Mouse (Mus musculus) heart, adult 18-20 months (tissue): ENCODE measurements at regions not wholly inside any gene's neighbourhood (a gene's known extent, or its start where the extent isn't known, plus 50 kb on each side); places are given as distances from the start of the nearest gene placed in this dataset.
A peak's percentile ranks its signal among the peaks of the same experiment; 100 is the strongest.

Experiments
- DNase-seq, 2 experiments: peaks; one replicate each; pipeline ENCODE4 v3.0.0; 2021 to 2022; ENCODE audit warnings: mixed read lengths in 1 of 2

DNA sequence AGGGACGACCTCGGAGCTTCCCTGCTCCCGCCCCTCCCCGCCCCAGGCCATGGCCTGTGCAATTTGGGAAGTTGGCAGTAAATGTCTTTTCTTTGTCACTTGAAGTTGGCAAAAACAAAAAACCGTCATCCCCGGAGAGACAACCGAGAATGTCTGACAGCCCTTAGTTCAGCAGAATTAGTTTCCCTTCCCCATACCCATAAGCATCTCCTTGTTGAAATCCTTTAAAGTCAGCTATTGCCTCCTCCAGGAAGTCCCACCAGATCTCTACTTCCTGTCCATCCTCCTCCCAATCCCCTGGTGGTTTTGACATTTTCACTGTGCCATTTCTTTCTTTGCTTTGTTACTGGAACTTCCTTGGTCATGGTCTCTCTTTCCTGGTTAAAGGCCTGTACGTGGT, 54.8 kb downstream of the Foxb1 start:
- peak in 1 of 2 experiments; percentile 4 for DNase-seq

GRCm38 (mm10) chr9:69705071-69705470, 55.7 kb downstream of the Foxb1 start:
- DNase-seq = no peak

GRCm38 (mm10) chr9:69703731-69704130, 57.0 kb downstream of the Foxb1 start:
- DNase-seq = no peak

GRCm38 (mm10) chr9:69702156-69702928, 58.4 kb downstream of the Foxb1 start:
- no peak for DNase-seq

- DNase-seq = no peak
Observed at GRCm38 (mm10) chr9:69700696-69701095, 60.0 kb downstream of the Foxb1 start.

GRCm38 (mm10) chr9:69691756-69692155, 69.0 kb downstream of the Foxb1 start:
- no peak for DNase-seq

DNA sequence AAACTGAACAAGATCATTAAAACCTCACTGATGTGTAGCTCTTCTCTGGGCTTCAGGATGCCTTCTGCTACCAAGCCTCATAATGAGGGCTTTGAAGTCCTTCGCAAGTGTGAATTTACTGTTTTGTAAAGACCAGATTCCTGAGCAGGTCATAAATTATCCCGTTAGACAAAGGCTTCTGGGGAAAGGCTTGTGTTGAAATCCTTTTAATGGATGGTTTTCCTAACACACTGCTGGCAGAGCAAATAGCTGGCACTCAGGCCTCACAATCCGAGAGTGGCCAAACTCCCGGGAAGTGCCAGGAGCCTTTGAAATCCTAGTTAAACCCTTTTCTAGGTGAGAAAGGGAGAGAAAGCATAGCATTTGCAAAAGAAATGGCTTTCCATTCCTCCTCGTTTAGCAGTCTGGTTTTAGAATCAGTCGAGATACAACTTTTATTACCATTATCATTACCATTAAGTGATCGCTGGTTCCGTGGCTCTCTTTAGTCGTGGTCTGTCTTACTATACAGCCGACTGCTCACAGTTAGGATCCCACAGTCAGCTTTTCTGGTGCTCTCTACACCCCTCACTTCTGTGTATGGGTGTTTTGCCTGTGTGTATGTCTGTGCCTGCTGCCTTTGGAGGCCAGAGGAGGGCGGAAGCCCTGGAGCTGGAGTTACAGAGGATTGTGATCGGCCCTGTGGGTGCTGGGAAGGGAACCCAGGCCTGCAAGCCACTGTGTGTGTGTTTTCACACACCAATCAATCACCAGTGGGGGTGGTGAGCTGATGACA, 73.2 kb downstream of the Foxb1 start:
- no peak for DNase-seq

DNA sequence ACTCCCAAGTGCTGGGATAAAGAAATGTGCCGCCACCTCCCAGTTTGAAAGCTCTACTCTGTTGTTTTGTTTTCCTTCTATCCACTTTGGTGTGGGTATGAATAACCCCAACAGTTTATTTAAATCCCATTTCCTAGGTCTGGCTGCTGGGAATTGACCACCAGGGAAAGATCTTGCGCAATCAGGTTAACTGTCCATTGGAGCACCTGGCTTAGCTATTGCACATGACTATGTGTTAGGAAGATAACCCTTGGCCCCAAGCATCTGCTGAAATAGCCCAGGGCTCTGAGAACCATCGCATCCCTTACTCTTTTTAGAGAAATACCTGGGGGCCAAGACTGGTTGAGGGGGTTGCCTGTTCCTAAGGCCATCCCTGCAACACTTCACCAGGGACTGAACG, 74.0 kb downstream of the Foxb1 start:
- no peak for DNase-seq

- DNase-seq = no peak
Observed at GRCm38 (mm10) chr9:69685630-69686029, 75.1 kb downstream of the Foxb1 start.

- DNase-seq = no peak
Observed at GRCm38 (mm10) chr9:69681372-69682213, 79.1 kb downstream of the Foxb1 start.

- no peak for DNase-seq
Observed at GRCm38 (mm10) chr9:69678634-69679033, 82.1 kb downstream of the Foxb1 start.

DNA sequence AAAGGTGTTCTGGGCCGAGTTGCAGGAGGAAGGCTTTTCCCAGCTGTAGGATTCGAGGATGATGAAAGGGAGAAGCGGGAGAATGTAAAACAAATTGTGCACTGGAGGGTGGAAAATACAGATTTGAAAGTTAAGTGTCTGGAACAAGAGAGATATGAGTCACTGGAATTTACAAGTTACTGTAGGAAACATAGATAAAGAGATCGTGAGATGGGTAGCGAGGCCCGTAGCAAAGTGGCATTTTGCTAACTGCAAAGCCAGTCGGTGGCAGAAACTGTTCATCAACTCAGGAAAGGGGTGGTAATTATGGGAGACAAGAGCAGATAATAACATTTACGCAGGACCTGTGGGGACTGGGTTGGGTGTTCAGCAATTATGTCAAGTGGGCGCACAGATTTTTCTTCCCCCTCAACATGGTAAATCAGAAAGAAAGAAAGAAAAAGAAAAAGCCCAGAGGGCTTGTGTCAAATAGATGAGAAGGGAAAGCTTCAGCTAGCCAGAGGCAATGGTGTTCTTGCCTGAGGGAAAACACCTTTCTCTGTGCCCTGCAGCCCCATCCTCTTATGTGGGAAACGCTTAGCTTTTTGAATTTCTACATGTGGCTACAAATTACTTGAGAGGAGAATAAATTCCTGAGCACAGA, 87.2 kb downstream of the Foxb1 start:
- no peak for DNase-seq

DNA sequence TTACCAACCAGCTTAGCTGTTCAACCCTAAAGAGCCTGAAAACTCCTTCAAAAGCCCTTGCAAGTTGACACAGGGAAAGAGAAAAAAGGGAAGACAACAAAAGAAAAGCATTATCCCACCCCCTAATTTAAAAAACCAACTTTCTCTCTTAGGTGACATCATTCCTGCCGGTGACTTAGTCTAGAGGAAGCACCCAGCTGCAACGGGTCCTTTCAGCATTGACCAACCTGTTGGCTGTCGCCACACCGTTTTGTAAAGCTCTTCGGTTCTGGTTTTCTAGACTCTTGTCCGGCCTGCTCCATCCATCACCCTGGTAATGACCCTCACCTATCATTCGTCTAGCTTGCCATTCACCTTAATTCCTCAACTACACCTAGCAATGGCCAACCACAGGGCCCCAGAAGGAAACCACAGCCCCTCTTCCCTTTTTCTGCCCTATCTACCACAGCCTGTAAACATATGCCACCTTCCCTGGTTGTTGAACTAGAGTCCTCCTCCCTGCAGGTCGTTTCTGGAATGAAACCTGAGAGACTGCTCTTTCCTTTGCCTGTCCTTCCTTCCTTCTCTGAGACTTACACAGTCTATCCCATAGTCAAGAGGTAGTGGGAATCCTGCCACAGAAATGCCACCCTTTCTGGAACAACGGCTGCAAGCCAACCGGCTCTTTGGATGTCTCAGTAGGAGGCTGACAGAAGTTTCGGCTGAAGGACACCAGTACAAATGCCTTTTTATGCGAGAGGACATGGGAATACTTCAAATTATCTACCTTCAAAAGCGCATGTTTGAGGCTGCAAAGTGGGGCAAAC, 87.9 kb downstream of the Foxb1 start:
- no peak for DNase-seq

- no peak for DNase-seq
Observed at GRCm38 (mm10) chr9:69671199-69671598, 89.5 kb downstream of the Foxb1 start.

DNA sequence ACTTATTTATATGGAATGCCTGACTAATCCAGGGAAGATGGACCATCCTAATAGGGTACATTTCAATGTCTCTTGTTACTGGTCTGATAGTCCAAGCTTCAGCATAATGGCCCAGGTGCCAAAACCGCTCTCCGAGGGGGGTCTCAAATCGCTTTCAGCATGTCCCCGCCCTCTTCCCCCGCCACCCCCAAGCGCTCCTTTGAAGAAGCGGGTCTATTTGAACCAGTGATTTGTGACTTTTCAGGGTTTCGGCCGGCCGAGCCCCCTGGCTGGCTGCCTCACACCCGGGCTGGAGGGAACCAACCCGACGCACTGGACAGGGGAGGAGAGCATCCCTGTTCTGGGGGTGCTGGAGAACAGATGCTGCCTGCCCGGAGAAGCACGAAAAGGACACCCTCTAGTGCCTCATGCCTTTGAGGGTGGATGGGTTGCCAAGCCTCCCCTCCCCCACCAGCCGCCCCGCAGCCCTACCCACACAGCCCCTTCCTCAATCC, 90.1 kb downstream of the Foxb1 start:
- no peak for DNase-seq

DNA sequence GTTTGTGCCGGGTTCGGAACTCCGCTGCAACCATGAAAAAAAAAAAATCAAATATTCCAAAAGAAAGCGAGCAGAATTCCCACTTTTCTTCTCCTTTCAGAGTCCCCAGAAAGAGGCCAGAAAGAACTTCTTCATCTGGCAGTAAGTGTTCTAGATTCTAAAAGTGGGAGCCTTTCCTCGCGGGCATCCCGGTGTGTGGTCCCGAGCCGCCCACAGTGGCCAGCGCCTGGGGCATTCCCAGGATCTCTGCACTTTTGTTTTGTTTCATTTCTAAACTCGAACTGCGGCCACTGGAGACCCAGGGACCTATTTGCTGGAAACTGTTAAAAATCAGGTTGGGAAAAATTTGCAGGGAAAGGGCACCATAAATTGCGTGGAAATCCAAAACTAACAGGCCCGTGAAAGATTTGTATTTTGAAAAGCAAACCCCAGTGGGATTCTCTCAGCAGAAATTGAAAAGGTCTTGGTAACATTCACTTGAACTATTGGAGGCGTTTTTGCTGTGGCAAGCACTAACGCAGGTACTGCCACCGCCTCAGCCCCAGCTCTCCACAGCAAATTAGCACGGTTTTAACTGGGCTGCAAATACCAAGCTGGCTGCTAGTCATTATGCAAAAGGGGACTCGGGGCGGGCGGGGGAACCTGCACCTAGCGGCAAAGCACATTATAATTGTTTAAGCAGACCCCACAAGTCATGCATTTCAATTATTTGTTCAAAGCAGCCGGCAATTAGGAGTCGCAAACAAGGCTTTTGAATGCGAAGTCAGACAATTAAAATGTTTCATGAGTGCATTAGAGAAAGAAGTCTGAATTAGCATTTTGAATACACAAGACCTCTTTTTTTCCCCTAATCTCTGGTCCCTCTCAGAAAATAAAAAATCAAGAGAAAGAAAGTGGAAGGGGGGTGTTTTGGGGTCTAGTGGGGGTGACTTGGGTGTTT, 90.9 kb downstream of the Foxb1 start:
- DNase-seq = no peak

- DNase-seq = no peak
Observed at GRCm38 (mm10) chr9:69668475-69669090, 92.2 kb downstream of the Foxb1 start.

DNA sequence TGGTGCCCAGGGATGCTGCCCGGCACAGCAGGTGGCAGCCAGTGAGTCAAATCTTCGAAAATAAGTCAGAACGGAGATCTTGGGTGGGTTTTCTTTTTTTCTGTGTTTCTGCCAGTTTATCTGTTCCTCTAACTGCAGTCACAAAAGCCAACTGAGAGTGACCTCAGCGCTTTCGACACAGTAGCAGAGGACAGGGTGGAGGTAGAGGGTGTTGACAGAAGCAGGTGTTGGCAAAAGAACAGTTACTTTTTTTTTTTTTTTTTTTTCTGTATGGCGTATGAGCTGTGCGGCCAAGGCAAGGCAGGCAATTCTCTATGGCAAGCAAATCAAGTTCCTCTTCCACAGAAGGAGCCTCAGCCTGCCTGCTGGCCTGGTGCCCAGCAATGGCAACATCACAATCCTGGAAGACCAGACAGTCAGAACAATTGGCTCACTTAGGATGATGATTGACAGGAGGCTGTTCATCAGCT, 93.6 kb downstream of the Foxb1 start:
- peak in 1 of 2 experiments; percentile 26 for DNase-seq

DNA sequence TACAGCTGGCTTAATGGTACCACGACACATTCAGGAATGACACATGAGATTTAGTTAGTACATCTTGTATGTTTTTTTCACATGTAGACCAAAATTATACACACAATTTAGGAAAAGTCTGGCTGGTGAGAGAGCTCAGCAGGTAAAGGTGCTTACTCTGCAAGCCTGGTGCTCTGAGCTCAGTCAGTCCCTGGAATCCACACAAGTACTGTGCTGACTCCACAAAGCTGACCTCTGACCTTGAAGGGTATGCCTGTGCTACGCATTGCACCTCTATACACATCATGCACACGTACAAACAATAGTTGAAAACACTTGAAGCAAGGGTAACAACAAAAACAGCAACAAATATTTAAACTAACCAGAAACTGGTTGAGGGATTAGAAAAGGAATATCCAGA, 96.5 kb downstream of the Foxb1 start:
- no peak for DNase-seq
